Mouse (Mus musculus): ENCODE measurements around the gene Ndufb10. TPM values are rescaled to one million over a fixed set of nuclear protein-coding genes. Genes with fewer than 3 reads are reported as not detected.
"Not testable (repeated sequence)": the region's sequence is repeated elsewhere in the genome, so short reads cannot be mapped to it uniquely, and the experiment has no call there.

The Ndufb10 gene
- polyA plus RNA-seq, 1 experiment from 2014 or later: 290 TPM

DNA sequence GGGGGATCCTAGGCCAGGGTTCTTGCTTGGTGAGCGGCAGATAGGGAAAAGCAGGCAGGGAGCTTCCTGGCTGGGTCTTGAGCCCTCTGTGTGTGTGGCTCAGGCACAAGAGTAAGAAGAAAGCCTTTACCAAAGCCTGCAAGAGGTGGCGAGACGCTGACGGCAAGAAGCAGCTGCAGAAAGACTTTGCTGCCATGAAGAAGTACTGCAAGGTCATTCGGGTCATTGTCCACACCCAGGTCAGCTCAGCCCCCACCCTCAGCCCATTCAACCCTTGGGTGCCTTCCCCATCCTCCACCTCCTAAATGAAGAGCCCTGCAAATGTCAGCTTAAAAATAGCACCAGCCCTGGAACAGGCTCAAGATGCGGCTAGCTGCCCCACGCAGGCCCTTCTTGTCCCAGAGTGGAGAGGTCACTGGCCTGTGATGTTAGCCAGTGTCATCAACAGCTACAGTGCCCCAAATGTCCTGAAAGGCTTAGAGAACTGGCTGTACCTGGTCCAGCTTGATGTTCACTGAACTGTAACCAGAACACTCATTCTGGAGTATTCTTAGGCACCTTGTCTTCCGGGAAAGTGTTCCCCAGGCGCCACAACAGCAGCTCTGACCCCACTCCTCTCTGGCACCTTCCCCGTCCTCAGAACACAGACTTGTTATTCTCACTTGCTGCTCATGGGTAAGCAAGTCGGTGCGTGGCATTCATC is 8.1 kb upstream of the Ndufb10 start:
- Histone ChIP-seq H3K9me3 (no peaks in the 10 kb centered on the region), H3K4me1 (replicated peaks) (peaks cover 16% of the 10 kb centered on the region), H3K4me2 (no peak overlapping the region), H3K9ac (no peak overlapping the region), H3K4me3 (no peak overlapping the region), H3K36me3 (no peaks in the 10 kb centered on the region), H3K27me3 (no peaks in the 10 kb centered on the region), H3K27ac (replicated peaks) (no peak overlapping the region)
- no peak for ATAC-seq (ENCODE audit: low FRiP score, low read depth)
- WGBS: 78% methylated on average over 12 of the region's 12 CpGs

- Histone ChIP-seq H3K9ac (no peak overlapping the region), H3K9me3 (no peaks in the 10 kb centered on the region), H3K36me3 (no peaks in the 10 kb centered on the region), H3K27me3 (no peaks in the 10 kb centered on the region), H3K4me1 (replicated peaks) (peaks cover 2% of the 10 kb centered on the region), H3K4me2 (no peak overlapping the region), H3K4me3 (no peak overlapping the region), H3K27ac (replicated peaks) (no peak overlapping the region)
- WGBS: 84% methylated on average over 14 of the region's 14 CpGs
- ATAC-seq (ENCODE audit: low FRiP score, low read depth): no peak
Measured at GRCm38 (mm10) chr17:24730787-24731186, 6.5 kb upstream of the Ndufb10 start.

DNA sequence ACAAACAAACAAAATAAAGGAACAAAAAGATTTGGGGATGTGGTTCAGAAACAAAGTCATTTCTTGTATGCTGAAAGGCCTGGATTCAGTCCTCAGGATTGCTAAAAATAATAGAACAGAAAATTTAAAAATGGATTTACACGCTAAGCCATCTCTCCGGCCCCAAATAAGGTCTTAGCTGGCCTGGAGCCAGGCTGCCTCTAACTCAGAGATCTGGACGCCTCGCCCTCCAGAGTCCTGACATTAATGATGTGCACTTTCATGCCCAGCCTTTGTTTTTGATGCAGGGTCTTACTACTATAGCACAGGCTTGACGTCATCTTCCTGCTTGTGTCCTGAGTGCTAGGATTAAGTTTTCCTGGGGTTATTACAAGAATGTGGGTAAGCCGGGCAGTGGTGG is 4.8 kb upstream of the Ndufb10 start:
- H3K4me3 ChIP-seq: no peak overlapping the region
- no peak overlapping the region for H3K4me2 ChIP-seq
- no peak overlapping the region for H3K27ac ChIP-seq (replicated peaks)
- H3K9ac ChIP-seq: no peak overlapping the region
- H3K4me1 ChIP-seq (replicated peaks): no peaks in the 10 kb centered on the region
- no peaks in the 10 kb centered on the region for H3K27me3 ChIP-seq
- H3K36me3 ChIP-seq: no peaks in the 10 kb centered on the region
- H3K9me3 ChIP-seq: no peaks in the 10 kb centered on the region
- no peak for ATAC-seq (ENCODE audit: low FRiP score, low read depth)
- WGBS: 79% methylated on average over 6 of the region's 6 CpGs

GRCm38 (mm10) chr17:24728184-24728583 is 3.9 kb upstream of the Ndufb10 start:
- no peaks in the 10 kb centered on the region for H3K27me3 ChIP-seq
- no peak overlapping the region for H3K9ac ChIP-seq
- no peak overlapping the region for H3K4me3 ChIP-seq
- ATAC-seq (ENCODE audit: low FRiP score, low read depth): no peak
- no peaks in the 10 kb centered on the region for H3K9me3 ChIP-seq
- H3K4me1 ChIP-seq (replicated peaks): peaks cover 6% of the 10 kb centered on the region
- WGBS: 74% methylated on average over 17 of the region's 17 CpGs
- H3K4me2 ChIP-seq: no peak overlapping the region
- H3K27ac ChIP-seq (replicated peaks): no peak overlapping the region
- H3K36me3 ChIP-seq: no peaks in the 10 kb centered on the region

DNA sequence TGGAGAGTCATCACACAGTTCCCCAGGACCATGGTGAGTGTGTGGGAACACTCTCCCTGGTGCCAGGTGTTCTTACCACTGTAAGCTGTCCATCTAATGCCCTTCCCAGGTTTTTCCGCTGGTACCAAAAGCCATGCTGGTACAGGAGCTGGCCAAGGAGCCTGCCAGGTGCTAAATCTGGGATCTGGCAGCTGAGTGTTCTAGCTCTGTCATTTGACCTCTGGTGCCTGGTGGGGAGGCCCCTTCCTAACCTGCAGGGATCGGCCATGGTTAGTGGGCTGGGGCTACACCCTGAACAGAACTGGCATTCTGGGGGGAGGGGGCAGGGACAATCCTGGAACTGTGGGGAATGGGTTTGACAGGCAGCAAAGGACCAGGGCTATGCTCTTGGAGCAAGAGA is 3.3 kb upstream of the Ndufb10 start, which contains the start of gene Rpl3l:
Rpl3l (plus strand) TSS at position 203 of the 400 bp plus-strand sequence.
- Histone ChIP-seq H3K4me2 (no peak within 1 kb of the TSS), H3K9ac (no peak within 1 kb of the TSS), H3K36me3 (no peaks in the 10 kb centered on the region), H3K27me3 (no peaks in the 10 kb centered on the region), H3K4me1 (replicated peaks) (peaks cover 11% of the 10 kb centered on the region), H3K27ac (replicated peaks) (no peak within 1 kb of the TSS), H3K9me3 (no peaks in the 10 kb centered on the region), H3K4me3 (no peak within 1 kb of the TSS)
- WGBS: 82% methylated on average over 2 of the region's 2 CpGs
- ATAC-seq (ENCODE audit: low FRiP score, low read depth): no peak

- no peak overlapping the region for H3K27ac ChIP-seq (replicated peaks)
- H3K4me3 ChIP-seq: no peak overlapping the region
- H3K4me1 ChIP-seq (replicated peaks): peaks cover 27% of the 10 kb centered on the region
- H3K4me2 ChIP-seq: no peak overlapping the region
- WGBS: 75% methylated on average over 3 of the region's 3 CpGs
- no peaks in the 10 kb centered on the region for H3K9me3 ChIP-seq
- no peak overlapping the region for H3K9ac ChIP-seq
- ATAC-seq (ENCODE audit: low FRiP score, low read depth): no peak
- H3K36me3 ChIP-seq: peaks cover 13% of the 10 kb centered on the region
- H3K27me3 ChIP-seq: no peaks in the 10 kb centered on the region
Measured at GRCm38 (mm10) chr17:24725637-24726390, 1.5 kb upstream of the Ndufb10 start.

- no peak for ATAC-seq (ENCODE audit: low FRiP score, low read depth)
- H3K4me2 ChIP-seq: peak overlapping the region; percentile 81
- 1% methylated on average over 15 of the region's 15 CpGs for WGBS
- H3K9ac ChIP-seq: peak overlapping the region; percentile 91
- peak overlapping the region; percentile 84 for H3K27ac ChIP-seq (replicated peaks)
- H3K36me3 ChIP-seq: peaks cover 13% of the 10 kb centered on the region
- peaks cover 35% of the 10 kb centered on the region for H3K4me1 ChIP-seq (replicated peaks)
- H3K27me3 ChIP-seq: no peaks in the 10 kb centered on the region
- peak overlapping the region; percentile 78 for H3K4me3 ChIP-seq
- H3K9me3 ChIP-seq: no peaks in the 10 kb centered on the region
Measured at GRCm38 (mm10) chr17:24723881-24724180, 447 bp downstream of the Ndufb10 start.

DNA sequence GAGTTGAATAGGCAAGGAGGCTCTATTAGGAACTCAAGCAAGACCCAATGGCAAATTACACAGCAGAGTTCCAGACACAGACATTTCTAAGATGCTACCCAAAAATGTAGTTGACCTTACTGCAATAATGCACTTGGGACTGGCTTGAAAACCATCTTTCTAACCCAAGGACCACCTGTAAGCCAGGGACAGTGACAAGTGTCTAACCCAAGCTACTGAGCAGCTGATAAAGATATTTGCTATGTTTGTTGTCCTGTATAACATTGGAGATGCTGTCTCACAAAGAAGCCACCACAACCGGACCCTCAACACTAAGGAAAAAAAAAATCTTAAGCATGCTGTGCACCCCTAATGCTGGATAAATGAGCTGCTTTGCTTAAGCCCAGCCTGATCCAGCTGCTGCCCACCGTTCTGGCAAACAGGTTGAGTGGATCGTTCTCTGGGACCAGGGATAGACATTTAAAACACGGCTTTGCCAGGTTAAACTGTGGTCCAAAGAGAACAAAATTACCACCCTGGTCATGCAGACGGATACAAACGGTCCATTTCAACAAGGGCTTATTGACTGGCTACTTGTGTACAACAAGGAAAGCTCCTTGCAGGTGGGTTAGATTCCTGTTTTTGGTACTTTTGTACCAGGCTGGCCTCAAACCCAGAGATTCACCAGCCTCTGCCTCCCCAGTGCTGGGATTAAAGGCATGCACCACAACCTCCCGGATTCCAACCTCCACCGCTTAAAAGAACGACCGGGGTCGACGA is 977 bp downstream of the Ndufb10 start:
- H3K27me3 ChIP-seq: no peaks in the 10 kb centered on the region
- peaks cover 40% of the 10 kb centered on the region for H3K4me1 ChIP-seq (replicated peaks)
- H3K27ac ChIP-seq (replicated peaks): peak overlapping the region; percentile 84
- peak overlapping the region; percentile 81 for H3K4me2 ChIP-seq
- H3K4me3 ChIP-seq: peak overlapping the region; percentile 78
- peak overlapping the region; percentile 91 for H3K9ac ChIP-seq
- ATAC-seq (ENCODE audit: low FRiP score, low read depth): no peak
- peaks cover 13% of the 10 kb centered on the region for H3K36me3 ChIP-seq
- H3K9me3 ChIP-seq: no peaks in the 10 kb centered on the region
- WGBS: 4% methylated on average over 12 of the region's 12 CpGs

- Histone ChIP-seq H3K9me3 (no peaks in the 10 kb centered on the region), H3K4me3 (peak overlapping the region; percentile 78; the same call in 1 of the 2 replicates), H3K27me3 (no peaks in the 10 kb centered on the region), H3K9ac (no peak overlapping the region), H3K36me3 (peaks cover 13% of the 10 kb centered on the region), H3K4me2 (peak overlapping the region; percentile 81), H3K4me1 (replicated peaks) (peaks cover 40% of the 10 kb centered on the region), H3K27ac (replicated peaks) (no peak overlapping the region)
- WGBS: 33% methylated on average over 13 of the region's 13 CpGs
- no peak for ATAC-seq (ENCODE audit: low FRiP score, low read depth)
Measured at GRCm38 (mm10) chr17:24722220-24722924, 1.9 kb downstream of the Ndufb10 start.

DNA sequence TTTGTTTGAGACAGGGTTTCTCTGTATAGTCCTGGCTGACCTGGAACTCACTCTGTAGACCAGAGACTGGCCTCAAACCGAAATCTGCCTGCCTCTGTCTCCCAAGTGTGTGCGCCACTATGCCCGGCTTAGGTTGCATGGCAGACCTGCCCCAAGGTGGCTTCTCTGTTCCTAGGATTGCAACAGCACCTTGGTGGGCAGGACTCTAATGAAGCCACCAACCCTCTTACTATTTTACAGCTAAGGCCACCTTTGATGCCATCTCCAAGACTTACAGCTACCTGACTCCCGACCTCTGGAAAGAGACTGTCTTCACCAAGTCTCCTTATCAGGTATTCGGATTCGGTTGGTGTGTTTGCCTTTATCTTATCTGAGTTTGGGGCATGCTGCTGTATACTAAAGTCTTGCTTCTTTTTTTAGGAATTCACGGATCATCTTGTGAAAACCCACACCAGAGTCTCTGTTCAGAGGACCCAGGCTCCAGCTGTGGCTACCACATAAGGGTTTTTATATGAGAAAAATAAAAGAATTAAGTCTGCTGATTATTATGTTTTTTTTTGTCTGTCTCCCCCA is 2.8 kb downstream of the Ndufb10 start:
- H3K4me3 ChIP-seq: peak overlapping the region; percentile 93
- H3K4me2 ChIP-seq: peak overlapping the region; percentile 81
- peaks cover 40% of the 10 kb centered on the region for H3K4me1 ChIP-seq (replicated peaks)
- H3K9me3 ChIP-seq; H3K27ac ChIP-seq (replicated peaks); ATAC-seq (ENCODE audit: low FRiP score, low read depth); H3K27me3 ChIP-seq: not testable (repeated sequence)
- 77% methylated on average over 7 of the region's 7 CpGs for WGBS
- H3K9ac ChIP-seq: peak overlapping the region; percentile 24; the same call in 1 of the 2 replicates
- peaks cover 17% of the 10 kb centered on the region for H3K36me3 ChIP-seq

GRCm38 (mm10) chr17:24720616-24721015 is 3.7 kb downstream of the Ndufb10 start:
- peak overlapping the region; percentile 83 for H3K9ac ChIP-seq
- peak overlapping the region; percentile 93 for H3K4me3 ChIP-seq
- H3K9me3 ChIP-seq; H3K27me3 ChIP-seq; ATAC-seq (ENCODE audit: low FRiP score, low read depth): not testable (repeated sequence)
- WGBS: under 1% methylated on average over 11 of the region's 11 CpGs
- H3K36me3 ChIP-seq: peaks cover 20% of the 10 kb centered on the region
- peak overlapping the region; percentile 81 for H3K4me2 ChIP-seq
- peaks cover 40% of the 10 kb centered on the region for H3K4me1 ChIP-seq (replicated peaks)
- peak overlapping the region; percentile 85; the same call in 1 of the 2 replicates for H3K27ac ChIP-seq (replicated peaks)

All from hindbrain, embryonic 15.5 days (tissue).